Mouse (Mus musculus): ENCODE data around the gene Psd4. TPM values are rescaled to one million over a fixed set of nuclear protein-coding genes. Genes with fewer than 3 reads are reported as not detected.
A peak's percentile ranks its signal among the peaks of the same experiment; 100 is the strongest.

Gene Psd4
- total and polyA plus RNA-seq, 3 experiments = 54.8 to 66.8 (median 55.0) TPM

- TF ChIP-seq E2F4 (IDR thresholded peaks at IDR 0.05; ENCODE audit: insufficient replicate concordance, low read depth, low read length) = no peak
- no peak for TF ChIP-seq CHD1 (IDR thresholded peaks at IDR 0.05; ENCODE audit: low read depth, low read length)
- 0 out of 2 replicates have a peak, but pooled peaks have one; percentile 13 for TF ChIP-seq MXI1 (IDR thresholded peaks at IDR 0.05; ENCODE audit: low read depth, low read length)
- no peaks in the 10 kb centered on the region for H3K9me3 ChIP-seq (replicated peaks; ENCODE audit: low read length)
- H3K4me2 ChIP-seq (ENCODE audit: insufficient read depth, low read depth, poor library complexity, severe bottlenecking) = peak overlapping the region; percentile 89
- H3K27ac ChIP-seq (ENCODE audit: insufficient read depth, low read depth) = no peak overlapping the region
- H3K79me2 ChIP-seq (replicated peaks; ENCODE audit: control insufficient read depth, extremely low read depth, insufficient read depth, poor library complexity, severe bottlenecking) = no peaks in the 10 kb centered on the region
- DNase-seq (ENCODE audit: extremely low read depth) = no peak
- dilution Hi-C loops (cut with MboI; ENCODE audit: extremely low pct_ligation_motif_present, extremely low pct_unique_long_range_greater_than_20kb, low sequenced_read_pairs) (no loop called here), in situ Hi-C loops (cut with MboI; ENCODE audit: low pct_ligation_motif_present, low pct_unique_long_range_greater_than_20kb, low sequenced_read_pairs) (no loop called here)
- H3K9ac ChIP-seq (ENCODE audit: insufficient read depth, low read depth) = peak overlapping the region; percentile 49; the same call in 1 of the 2 replicates
- H3K36me3 ChIP-seq (replicated peaks in 1 of 2; ENCODE audit: control insufficient read depth in 1 of 2, insufficient read depth in 1 of 2, low read length in 1 of 2) = no peaks in the 10 kb centered on the region
- H3K27me3 ChIP-seq (replicated peaks) = peaks cover 4% of the 10 kb centered on the region
- H3K4me1 ChIP-seq (ENCODE audit: control insufficient read depth in 1 of 2, insufficient read depth in 2 of 2) = peaks cover 2 to 5% of the 10 kb centered on the region in 2 experiments; a peak in 1 of 4 replicates
- H3K4me3 ChIP-seq (replicated peaks in 1 of 3; ENCODE audit: low read depth in 2 of 3, low read length in 2 of 3, poor library complexity in 1 of 3) = peak overlapping the region in 2 of 3 experiments; percentile 42 to 53
These were observed 498 bp downstream of the Psd4 start for GRCm38 (mm10) chr2:24367895-24368261.

DNA sequence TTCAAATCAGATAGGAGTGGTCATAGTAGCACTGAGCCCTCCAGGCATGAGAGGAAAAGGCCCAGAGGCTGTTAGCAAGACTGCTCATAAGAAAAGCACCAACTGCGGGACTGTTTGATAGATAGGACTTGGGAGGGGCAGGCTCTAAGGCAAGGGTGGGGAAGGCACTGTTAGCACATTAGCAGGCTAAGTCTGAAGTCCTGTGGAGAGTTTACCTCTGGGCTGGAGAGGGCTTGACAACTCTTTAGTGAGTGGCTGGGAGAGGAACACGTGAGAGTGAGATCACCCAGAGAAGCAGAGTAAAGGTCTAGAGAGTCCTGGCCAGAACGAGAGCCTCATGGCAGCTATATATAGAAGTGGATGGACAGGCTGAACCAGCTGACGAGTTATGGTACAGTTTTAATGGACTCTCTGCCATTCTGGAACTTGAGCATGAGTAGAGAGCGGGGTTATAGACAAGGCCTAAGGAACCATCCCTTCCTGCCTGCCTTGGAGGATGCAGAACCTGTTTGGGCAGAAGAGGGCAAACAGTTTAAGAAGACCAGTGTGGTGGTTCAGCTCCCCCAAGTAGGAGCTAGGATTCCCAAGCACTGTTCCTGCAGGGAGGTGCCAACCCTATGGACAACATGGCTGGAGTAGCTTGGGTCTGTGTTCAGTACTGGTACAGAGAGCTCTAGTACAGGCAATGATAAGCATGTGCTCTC is 11.5 kb downstream of the Psd4 start:
- dilution Hi-C loops (cut with MboI; ENCODE audit: extremely low pct_ligation_motif_present, extremely low pct_unique_long_range_greater_than_20kb, low sequenced_read_pairs) (no loop called here), in situ Hi-C loops (cut with MboI; ENCODE audit: low pct_ligation_motif_present, low pct_unique_long_range_greater_than_20kb, low sequenced_read_pairs) (no loop called here)
- H3K4me2 ChIP-seq (ENCODE audit: insufficient read depth, low read depth, poor library complexity, severe bottlenecking) = no peak overlapping the region
- H3K27ac ChIP-seq (ENCODE audit: insufficient read depth, low read depth) = no peak overlapping the region
- peaks cover 0 to 6% of the 10 kb centered on the region in 2 experiments for H3K36me3 ChIP-seq (replicated peaks in 1 of 2; ENCODE audit: control insufficient read depth in 1 of 2, insufficient read depth in 1 of 2, low read length in 1 of 2)
- TF ChIP-seq MYC (IDR thresholded peaks at IDR 0.05; ENCODE audit: low read depth, low read length) = no peak
- H3K79me2 ChIP-seq (replicated peaks; ENCODE audit: control insufficient read depth, extremely low read depth, insufficient read depth, poor library complexity, severe bottlenecking) = no peaks in the 10 kb centered on the region
- H3K4me3 ChIP-seq (replicated peaks in 1 of 3; ENCODE audit: low read depth in 2 of 3, low read length in 2 of 3, poor library complexity in 1 of 3) = no peak overlapping the region
- H3K4me1 ChIP-seq (ENCODE audit: control insufficient read depth in 1 of 2, insufficient read depth in 2 of 2) = peaks cover 11 to 19% of the 10 kb centered on the region in 2 experiments
- H3K9ac ChIP-seq (ENCODE audit: insufficient read depth, low read depth) = no peak overlapping the region
- no peaks in the 10 kb centered on the region for H3K27me3 ChIP-seq (replicated peaks)
- no peaks in the 10 kb centered on the region for H3K9me3 ChIP-seq (replicated peaks; ENCODE audit: low read length)
- DNase-seq (ENCODE audit: extremely low read depth) = no peak

DNA sequence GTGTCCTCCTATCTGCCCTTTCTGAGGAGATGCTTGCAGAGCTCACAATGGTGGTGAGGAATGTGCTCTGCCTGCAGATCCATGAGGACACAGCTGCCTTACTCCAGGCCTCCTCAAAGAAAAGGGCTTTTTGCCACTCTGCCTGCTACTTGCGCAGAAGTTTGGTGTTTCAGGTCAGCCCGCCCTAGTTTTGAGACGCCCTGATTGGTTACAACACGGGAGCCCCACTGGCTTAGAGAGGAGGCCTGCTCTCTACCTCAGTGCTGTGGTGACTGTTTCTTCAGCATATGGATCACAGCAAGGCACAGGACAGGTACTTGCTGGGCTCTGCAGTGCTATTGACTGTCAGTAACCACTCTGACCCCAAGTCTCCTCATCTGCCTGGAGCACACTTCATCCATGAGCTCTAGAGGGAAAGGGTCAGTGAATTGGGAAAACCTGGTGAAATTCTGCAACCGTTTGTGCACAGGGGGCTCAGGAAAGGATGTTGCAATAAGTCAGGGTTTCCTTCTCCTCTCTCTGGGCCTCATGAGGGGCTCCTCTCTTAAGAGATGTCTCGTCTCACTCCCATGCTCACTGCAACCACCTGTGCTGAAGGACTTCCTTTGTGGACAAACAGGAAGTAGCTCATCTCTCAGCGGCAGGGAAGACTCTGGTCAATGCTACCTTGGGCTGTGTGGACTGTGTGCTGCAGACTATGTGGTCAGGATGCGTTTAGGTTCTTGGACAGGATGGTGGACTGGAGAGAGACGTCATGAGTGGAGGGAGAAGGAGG is 15.3 kb downstream of the Psd4 start:
- Histone ChIP-seq H3K27me3 (replicated peaks) (no peaks in the 10 kb centered on the region), H3K9me3 (replicated peaks; ENCODE audit: low read length) (no peaks in the 10 kb centered on the region), H3K4me3 (replicated peaks in 1 of 3; ENCODE audit: low read depth in 2 of 3, low read length in 2 of 3, poor library complexity in 1 of 3) (no peak overlapping the region), H3K79me2 (replicated peaks; ENCODE audit: control insufficient read depth, extremely low read depth, insufficient read depth, poor library complexity, severe bottlenecking) (peaks cover 21% of the 10 kb centered on the region), H3K27ac (ENCODE audit: insufficient read depth, low read depth) (no peak overlapping the region), H3K9ac (ENCODE audit: insufficient read depth, low read depth) (no peak overlapping the region), H3K4me2 (ENCODE audit: insufficient read depth, low read depth, poor library complexity, severe bottlenecking) (no peak overlapping the region), H3K36me3 (replicated peaks in 1 of 2; ENCODE audit: control insufficient read depth in 1 of 2, insufficient read depth in 1 of 2, low read length in 1 of 2) (peaks cover 0 to 9% of the 10 kb centered on the region in 2 experiments), H3K4me1 (ENCODE audit: control insufficient read depth in 1 of 2, insufficient read depth in 2 of 2) (peaks cover 18 to 34% of the 10 kb centered on the region in 2 experiments)
- dilution Hi-C loops (cut with MboI; ENCODE audit: extremely low pct_ligation_motif_present, extremely low pct_unique_long_range_greater_than_20kb, low sequenced_read_pairs) = no loop called here
- TF ChIP-seq ELF1 (IDR thresholded peaks at IDR 0.05; ENCODE audit: low read depth, low read length) (peak; percentile 36; the same call in 1 of the 2 replicates), MAZ (IDR thresholded peaks at IDR 0.05; ENCODE audit: low read depth, low read length) (no peak)
- DNase-seq (ENCODE audit: extremely low read depth) = no peak
- in situ Hi-C loops (cut with MboI; ENCODE audit: low pct_ligation_motif_present, low pct_unique_long_range_greater_than_20kb, low sequenced_read_pairs) = no loop called here

Measured in CH12.LX (cell line).